Mouse (Mus musculus): Measurements from ENCODE around the gene Sympk. TPM values are rescaled to one million over a fixed set of nuclear protein-coding genes. Genes with fewer than 3 reads are reported as not detected.

Gene Sympk
- total RNA-seq, 1 experiment from 2014 or later, result 83.7 TPM

- no peak for DNase-seq
Observed at GRCm38 (mm10) chr7:19007026-19007977, 16.9 kb upstream of the Sympk start.

- peak; percentile 52 for DNase-seq
Observed at GRCm38 (mm10) chr7:19010581-19010980, 13.6 kb upstream of the Sympk start.

GRCm38 (mm10) chr7:19012025-19012621 is 12.1 kb upstream of the Sympk start:
- peak; percentile 65 for DNase-seq

GRCm38 (mm10) chr7:19012882-19013281 is 11.3 kb upstream of the Sympk start:
- peak; percentile 47 for DNase-seq

- DNase-seq, result peak; percentile 24
Observed at GRCm38 (mm10) chr7:19014452-19014851, 9.7 kb upstream of the Sympk start.

GRCm38 (mm10) chr7:19016042-19016441 is 8.1 kb upstream of the Sympk start:
- no peak for DNase-seq

- no peak for DNase-seq
Observed at GRCm38 (mm10) chr7:19017909-19018308, 6.3 kb upstream of the Sympk start.

- DNase-seq, result no peak
Observed at GRCm38 (mm10) chr7:19021048-19021447, 3.1 kb upstream of the Sympk start.

GRCm38 (mm10) chr7:19022189-19022958 is 1.8 kb upstream of the Sympk start:
- no peak for DNase-seq

- DNase-seq, result peak; percentile 70
Observed at GRCm38 (mm10) chr7:19023357-19023814, 791 bp upstream of the Sympk start, which contains the start of gene Foxa3. Gene Foxa3, minus strand, starts transcription at chr7:19023538.

- peak; percentile 57 for DNase-seq
Observed at GRCm38 (mm10) chr7:19024581-19025255, 541 bp downstream of the Sympk start.

- DNase-seq, result no peak
Observed at GRCm38 (mm10) chr7:19028067-19028466, 3.9 kb downstream of the Sympk start.

GRCm38 (mm10) chr7:19029084-19029653 is 5.0 kb downstream of the Sympk start:
- peak; percentile 68 for DNase-seq

- no peak for DNase-seq
Observed at GRCm38 (mm10) chr7:19031641-19032040, 7.5 kb downstream of the Sympk start.

- peak; percentile 51 for DNase-seq
Observed at GRCm38 (mm10) chr7:19044616-19045015, 20.4 kb downstream of the Sympk start.

GRCm38 (mm10) chr7:19046286-19047069 is 22.3 kb downstream of the Sympk start:
- peak; percentile 88 for DNase-seq

- DNase-seq, result no peak
Observed at GRCm38 (mm10) chr7:19048006-19048527, 23.9 kb downstream of the Sympk start.

- DNase-seq, result no peak
Observed at GRCm38 (mm10) chr7:19049252-19049651, 25.1 kb downstream of the Sympk start.

GRCm38 (mm10) chr7:19050172-19050571 is 26.0 kb downstream of the Sympk start:
- no peak for DNase-seq

GRCm38 (mm10) chr7:19051161-19051560 is 27.0 kb downstream of the Sympk start:
- DNase-seq, result no peak
